23 mouse cellular contexts compared by ENCODE assay signal in the genomic region with DNA sequence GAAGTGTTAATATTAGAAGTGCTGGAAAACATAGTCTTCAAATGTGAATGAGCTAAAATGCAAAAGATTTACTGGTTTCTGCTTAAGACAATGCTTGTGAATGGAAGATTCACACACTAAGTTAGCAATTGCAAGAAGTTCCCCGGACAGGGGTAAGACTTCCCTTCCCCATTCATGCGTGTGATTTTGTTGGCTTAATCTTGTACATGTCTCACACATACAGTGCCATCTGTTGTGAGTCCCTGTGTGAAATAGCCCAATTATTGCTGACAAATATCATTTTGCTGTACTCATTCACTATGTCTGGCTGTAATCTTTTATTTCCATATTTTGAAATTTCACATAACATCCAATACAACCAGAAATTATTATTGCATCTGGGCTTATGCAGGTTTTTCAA.
"Had no signal": no experiment of that assay in that cellular context is flagged by ENCODE, and none has a peak within 500 bp of the region (broad histone marks: within the 10 kb centered on the region; RNA-seq: fewer than 3 reads in every experiment).

No protein-coding gene starts in this region.

- H3K4me1 ChIP-seq: kidney, embryonic 15.5 days; limb, embryonic 10.5 days; limb, embryonic 13.5 days; liver, embryonic 12.5 days; liver, embryonic 15.5 days; lung, embryonic 15.5 days; megakaryocyte, embryonic 14.5 days; midbrain, embryonic 10.5 days; midbrain, embryonic 15.5 days had no signal

- H3K9ac ChIP-seq: kidney, embryonic 15.5 days; limb, embryonic 13.5 days; liver, embryonic 12.5 days; liver, embryonic 15.5 days; lung, embryonic 15.5 days; midbrain, embryonic 15.5 days had no signal

- H3K36me3 ChIP-seq: kidney, embryonic 15.5 days; limb, embryonic 10.5 days; limb, embryonic 13.5 days; liver, embryonic 12.5 days; liver, embryonic 15.5 days; lung, embryonic 15.5 days; midbrain, embryonic 10.5 days; midbrain, embryonic 15.5 days had no signal

- ATAC-seq: liver, embryonic 12.5 days; midbrain, embryonic 15.5 days had no signal

- H3K27ac ChIP-seq: kidney, embryonic 15.5 days; limb, embryonic 10.5 days; limb, embryonic 13.5 days; liver, embryonic 12.5 days; liver, embryonic 15.5 days; lung, embryonic 15.5 days; midbrain, embryonic 10.5 days; midbrain, embryonic 15.5 days; stomach, postnatal 0 days had no signal

- H3K4me2 ChIP-seq: kidney, embryonic 15.5 days; limb, embryonic 13.5 days; liver, embryonic 12.5 days; liver, embryonic 15.5 days; lung, embryonic 15.5 days; midbrain, embryonic 15.5 days had no signal

- DNase-seq: kidney, postnatal 10 days; kidney, postnatal 36 days; layer of hippocampus, postnatal 36 days; liver; lung, adult 18-20 months; lung, postnatal 10 days; lung, postnatal 36 days; right cerebral cortex, adult 18-20 months; right cerebral cortex, postnatal 14 days; right cerebral cortex, postnatal 4 days; thymus, adult 2 months; thymus, postnatal 14 days; thymus, postnatal 4 days had no signal

- H3K4me3 ChIP-seq: kidney, embryonic 15.5 days; limb, embryonic 10.5 days; limb, embryonic 13.5 days; liver, embryonic 12.5 days; liver, embryonic 15.5 days; lung, embryonic 15.5 days; megakaryocyte, embryonic 14.5 days; midbrain, embryonic 10.5 days; midbrain, embryonic 15.5 days had no signal

- H3K27me3 ChIP-seq: kidney, embryonic 15.5 days; limb, embryonic 13.5 days; liver, embryonic 12.5 days; liver, embryonic 15.5 days; lung, embryonic 15.5 days; megakaryocyte, embryonic 14.5 days; midbrain, embryonic 15.5 days had no signal

- H3K9me3 ChIP-seq: kidney, embryonic 15.5 days; limb, embryonic 10.5 days; limb, embryonic 13.5 days; liver, embryonic 12.5 days; liver, embryonic 15.5 days; lung, embryonic 15.5 days; megakaryocyte, embryonic 14.5 days; midbrain, embryonic 10.5 days; midbrain, embryonic 15.5 days had no signal
